Comparison of ENCODE assay signal across 8 mouse cellular contexts in genomic region chr10:3996170-3996876, GRCm38 (mm10). TPM values are rescaled to one million over a fixed set of nuclear protein-coding genes. Genes with fewer than 3 reads are reported as not detected.
A peak's percentile ranks its signal among the peaks of the same experiment; 100 is the strongest.
DNase-seq lines count a peak whose midpoint lies in the region; ATAC-seq and TF ChIP-seq lines count a peak whose summit lies in the region.

No protein-coding gene starts in this region.

- peak; percentile 88 for TF ChIP-seq CTCF in heart, adult 2 months (IDR thresholded peaks at IDR 0.05)

- no peaks in the 10 kb centered on the region for H3K4me1 ChIP-seq in embryonic facial prominence, embryonic 10.5 days
- H3K4me1 ChIP-seq in heart, adult 2 months (ENCODE audit: control insufficient read depth, insufficient read depth, low read length): no peaks in the 10 kb centered on the region; the same call in 1 of the 2 replicates
- H3K4me1 ChIP-seq in kidney, embryonic 14.5 days (ENCODE audit: control insufficient read depth, insufficient read depth, low read length): no peaks in the 10 kb centered on the region
- peaks cover 4% of the 10 kb centered on the region; the same call in 1 of the 2 replicates for H3K4me1 ChIP-seq in limb, embryonic 15.5 days

- no peak overlapping the region for H3K9ac ChIP-seq in heart, adult 2 months (ENCODE audit: low read depth, low read length)
- no peak overlapping the region for H3K9ac ChIP-seq in kidney, embryonic 14.5 days (ENCODE audit: low read depth, low read length)
- no peak overlapping the region for H3K9ac ChIP-seq in limb, embryonic 15.5 days

- ATAC-seq in kidney, embryonic 14.5 days (ENCODE audit: low FRiP score, low TSS enrichment): peak; percentile 79; the same call in 1 of the 2 replicates
- no peak for ATAC-seq in limb, embryonic 15.5 days (ENCODE audit: insufficient number of reproducible peaks, low FRiP score, low TSS enrichment, low read depth)
- ATAC-seq in monocyte, adult 5-6 weeks (replicated peaks; ENCODE audit: insufficient number of reproducible peaks, low FRiP score, low TSS enrichment, poor library complexity, severe bottlenecking): 0 out of 2 replicates have a peak, but pooled peaks have one; percentile 47

- H3K4me2 ChIP-seq in kidney, embryonic 14.5 days (replicated peaks; ENCODE audit: low read depth, low read length): no peak overlapping the region
- no peak overlapping the region for H3K4me2 ChIP-seq in limb, embryonic 15.5 days

- H3K27me3 ChIP-seq in embryonic facial prominence, embryonic 10.5 days (replicated peaks; ENCODE audit: low read depth, poor library complexity, severe bottlenecking): no peaks in the 10 kb centered on the region
- H3K27me3 ChIP-seq in heart, adult 2 months (ENCODE audit: control insufficient read depth, insufficient read depth, low read length): no peaks in the 10 kb centered on the region
- no peaks in the 10 kb centered on the region for H3K27me3 ChIP-seq in kidney, embryonic 14.5 days (ENCODE audit: control insufficient read depth, insufficient read depth, low read length)
- H3K27me3 ChIP-seq in limb, embryonic 15.5 days: no peaks in the 10 kb centered on the region

- no peak overlapping the region for H3K4me3 ChIP-seq in embryonic facial prominence, embryonic 10.5 days
- H3K4me3 ChIP-seq in heart, adult 2 months: no peak overlapping the region
- H3K4me3 ChIP-seq in kidney, embryonic 14.5 days (ENCODE audit: low read length): no peak overlapping the region
- no peak overlapping the region for H3K4me3 ChIP-seq in limb, embryonic 15.5 days

- DNase-seq in 416B (ENCODE audit: low read depth): peak; percentile 85
- DNase-seq in adrenal gland, adult 8-10 months: peak; percentile 34
- peak; percentile 87 for DNase-seq in embryonic facial prominence, embryonic 10.5 days (ENCODE audit: low spot score)
- DNase-seq in heart, adult 2 months: peak; percentile 70 to 72
- peak; percentile 64 to 77 for DNase-seq in spleen, postnatal 4 days (ENCODE audit: low spot score in 2 of 2)

- no peaks in the 10 kb centered on the region for H3K79me2 ChIP-seq in heart, adult 2 months (replicated peaks; ENCODE audit: control insufficient read depth, insufficient read depth, low read length)

- WGBS in embryonic facial prominence, embryonic 10.5 days: 59% methylated on average over 15 of the region's 15 CpGs
- 43% methylated on average over 15 of the region's 15 CpGs for WGBS in heart, adult 2 months
- 50% methylated on average over 15 of the region's 15 CpGs for WGBS in kidney, embryonic 14.5 days
- WGBS in limb, embryonic 15.5 days: 47% methylated on average over 15 of the region's 15 CpGs

- H3K36me3 ChIP-seq in embryonic facial prominence, embryonic 10.5 days (replicated peaks): peaks cover 66% of the 10 kb centered on the region
- no peaks in the 10 kb centered on the region for H3K36me3 ChIP-seq in heart, adult 2 months (ENCODE audit: control insufficient read depth, insufficient read depth, low read length)
- peaks cover 16% of the 10 kb centered on the region; the same call in 1 of the 2 replicates for H3K36me3 ChIP-seq in kidney, embryonic 14.5 days (ENCODE audit: control insufficient read depth, insufficient read depth, low read length)
- H3K36me3 ChIP-seq in limb, embryonic 15.5 days: peaks cover 10% of the 10 kb centered on the region; the same call in 1 of the 2 replicates

- intact Hi-C loops in heart, adult 2 months (cut with DNase I): loop anchor here (1.0 to 5.0 kb wide), 5 partner anchors 41 to 350 kb away; no protein-coding TSS in a partner anchor

- no peak for TF ChIP-seq POLR2A in heart, adult 2 months (IDR thresholded peaks at IDR 0.05; ENCODE audit: insufficient read depth, low read depth, low read length)

- peak; percentile 91 for TF ChIP-seq EP300 in heart, adult 2 months (IDR thresholded peaks at IDR 0.05; ENCODE audit: insufficient read depth, low read depth, low read length)

- no peak overlapping the region for H3K27ac ChIP-seq in embryonic facial prominence, embryonic 10.5 days (replicated peaks)
- no peak overlapping the region; the same call in 1 of the 2 replicates for H3K27ac ChIP-seq in heart, adult 2 months
- peak overlapping the region; percentile 59; the same call in 1 of the 2 replicates for H3K27ac ChIP-seq in kidney, embryonic 14.5 days (ENCODE audit: low read depth, low read length)
- peak overlapping the region; percentile 59 for H3K27ac ChIP-seq in limb, embryonic 15.5 days

- H3K9me3 ChIP-seq in embryonic facial prominence, embryonic 10.5 days: no peaks in the 10 kb centered on the region
- H3K9me3 ChIP-seq in kidney, embryonic 14.5 days (ENCODE audit: control insufficient read depth, low read length): no peaks in the 10 kb centered on the region
- H3K9me3 ChIP-seq in limb, embryonic 15.5 days: no peaks in the 10 kb centered on the region

RNA-seq across cellular contexts. Expression of gene Mthfd1l, which starts 23.4 kb away (rescaled TPM):
- total RNA-seq in adrenal gland, adult 8-10 months (2022): 1 to 10 TPM; 4.9 to 9.2 (median 8.0) TPM
- 20.4 and 24.5 TPM in 2 replicates for polyA plus RNA-seq in embryonic facial prominence, embryonic 10.5 days (2016; fragmentation: Nextera tagmentation; extraction: Ambion mirVana)
- total RNA-seq in heart, adult 2 months (2021): under 1 TPM; 0.77 to 0.99 TPM
- 0.27 and 0.41 TPM in 2 replicates for polyA plus RNA-seq in heart, adult 2 months (2012; rRNA removed)
- polyA plus RNA-seq in kidney, embryonic 14.5 days (2014; fragmentation: Nextera tagmentation; extraction: Ambion mirVana): 12.8 and 20.2 TPM in 2 replicates
- polyA plus RNA-seq in limb, embryonic 15.5 days (2015; fragmentation: Nextera tagmentation; extraction: Ambion mirVana): 8.3 and 9.0 TPM in 2 replicates
- 28.2 to 57.1 TPM (median 34.6 TPM) in 3 replicates for total RNA-seq in monocyte, adult 5-6 weeks (2017)

Comparison
In these comparisons a context has a peak if more than half of its experiments do, and no peak if none do; other contexts are left out.
1. DNase-seq: peak in every context shown above with its lines; median percentile 87 in embryonic facial prominence, embryonic 10.5 days; 85 in 416B; 71 in heart, adult 2 months; 70 in spleen, postnatal 4 days; 34 in adrenal gland, adult 8-10 months.
2. H3K27ac ChIP-seq: peak in kidney, embryonic 14.5 days (single experiment) and limb, embryonic 15.5 days (single experiment); none in embryonic facial prominence, embryonic 10.5 days (single experiment) and heart, adult 2 months (single experiment).